Mouse (Mus musculus) cerebellum, adult 11-12 months (tissue): ENCODE results near the gene Ggta1.

Experiments used
- DNase-seq: peaks from one replicate; pipeline ENCODE4 v3.0.0; 2022

Gene Ggta1

GRCm38 (mm10) chr2:35432472-35432871 lies 30.6 kb downstream of the Ggta1 start:
- no peak for DNase-seq

GRCm38 (mm10) chr2:35432011-35432410 lies 31.0 kb downstream of the Ggta1 start:
- DNase-seq: no peak

- no peak for DNase-seq
These were observed 32.2 kb downstream of the Ggta1 start for GRCm38 (mm10) chr2:35430806-35431205.

GRCm38 (mm10) chr2:35428615-35429300 lies 34.3 kb downstream of the Ggta1 start:
- DNase-seq: no peak

GRCm38 (mm10) chr2:35427559-35427958 lies 35.5 kb downstream of the Ggta1 start:
- no peak for DNase-seq

GRCm38 (mm10) chr2:35423711-35424339 lies 39.2 kb downstream of the Ggta1 start:
- no peak for DNase-seq

- DNase-seq: no peak
These were observed 40.6 kb downstream of the Ggta1 start for GRCm38 (mm10) chr2:35422384-35422783.

GRCm38 (mm10) chr2:35420681-35421080 lies 42.4 kb downstream of the Ggta1 start:
- no peak for DNase-seq

GRCm38 (mm10) chr2:35419671-35420070 lies 43.4 kb downstream of the Ggta1 start:
- no peak for DNase-seq

GRCm38 (mm10) chr2:35419243-35419642 lies 43.8 kb downstream of the Ggta1 start:
- DNase-seq: no peak

GRCm38 (mm10) chr2:35417231-35417630 lies 45.8 kb downstream of the Ggta1 start:
- no peak for DNase-seq

- no peak for DNase-seq
These were observed 46.6 kb downstream of the Ggta1 start for GRCm38 (mm10) chr2:35416473-35416872.

GRCm38 (mm10) chr2:35412810-35413209 lies 50.2 kb downstream of the Ggta1 start:
- DNase-seq: no peak

GRCm38 (mm10) chr2:35412246-35412645 lies 50.8 kb downstream of the Ggta1 start:
- DNase-seq: no peak

- no peak for DNase-seq
These were observed 51.3 kb downstream of the Ggta1 start for GRCm38 (mm10) chr2:35411640-35412190.

- no peak for DNase-seq
These were observed 53.6 kb downstream of the Ggta1 start for GRCm38 (mm10) chr2:35409466-35409865.

GRCm38 (mm10) chr2:35408409-35409110 lies 54.5 kb downstream of the Ggta1 start:
- DNase-seq: no peak

GRCm38 (mm10) chr2:35407878-35408277 lies 55.2 kb downstream of the Ggta1 start:
- DNase-seq: no peak

- DNase-seq: no peak
These were observed 55.8 kb downstream of the Ggta1 start for GRCm38 (mm10) chr2:35407266-35407665.

GRCm38 (mm10) chr2:35406611-35407010 lies 56.4 kb downstream of the Ggta1 start:
- no peak for DNase-seq

- no peak for DNase-seq
These were observed 60.6 kb downstream of the Ggta1 start for GRCm38 (mm10) chr2:35402391-35402790.

GRCm38 (mm10) chr2:35400739-35401138 lies 62.3 kb downstream of the Ggta1 start:
- DNase-seq: no peak

- no peak for DNase-seq
These were observed 64.7 kb downstream of the Ggta1 start for GRCm38 (mm10) chr2:35398184-35398828.
